Mouse (Mus musculus): ENCODE measurements around the gene Dusp6.
"Not testable (repeated sequence)": the region's sequence is repeated elsewhere in the genome, so short reads cannot be mapped to it uniquely, and the experiment has no call there.

Dusp6 gene

DNA sequence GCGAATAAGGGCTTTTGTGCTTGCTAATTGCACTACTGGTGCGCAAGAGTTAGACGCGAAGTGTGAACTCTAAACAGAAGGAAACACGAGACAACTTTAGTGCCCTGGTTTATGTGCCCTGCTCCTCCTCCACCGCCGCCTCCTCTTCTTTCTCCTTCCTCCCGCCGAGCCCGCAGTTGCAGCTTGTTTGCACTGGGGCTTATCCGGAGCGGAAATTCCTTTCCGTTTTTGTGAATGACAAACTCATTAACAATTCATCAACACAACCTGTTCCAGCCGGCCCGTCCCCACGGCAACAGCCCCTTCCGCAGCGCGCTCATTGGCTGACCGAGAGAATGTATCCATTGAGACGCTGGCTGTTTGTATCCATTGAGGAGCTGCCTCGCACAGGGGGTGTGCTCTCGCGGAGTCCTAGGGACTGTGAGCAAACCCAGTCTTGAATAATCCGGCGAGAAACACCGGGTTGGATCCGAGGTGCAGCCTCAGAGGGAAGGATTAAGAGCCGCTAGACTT lies at the start of gene Dusp6:
TSS of gene Dusp6 (plus strand) at position 365 of the 513 bp plus-strand sequence.
- Histone ChIP-seq H3K27me3 (ENCODE audit: control insufficient read depth, insufficient read depth, low read length, poor library complexity, severe bottlenecking) (no peaks in the 10 kb centered on the region), H3K36me3 (ENCODE audit: control insufficient read depth, insufficient read depth, low read length, poor library complexity, severe bottlenecking) (no peaks in the 10 kb centered on the region)
- DNase-seq (ENCODE audit: low read depth, low spot score): peak; percentile 92

- no peaks in the 10 kb centered on the region for H3K27me3 ChIP-seq (ENCODE audit: control insufficient read depth, insufficient read depth, low read length, poor library complexity, severe bottlenecking)
- no peaks in the 10 kb centered on the region for H3K36me3 ChIP-seq (ENCODE audit: control insufficient read depth, insufficient read depth, low read length, poor library complexity, severe bottlenecking)
- no peak for DNase-seq (ENCODE audit: low read depth, low spot score)
These were observed 48.4 kb upstream of the Dusp6 start for GRCm38 (mm10) chr10:99214421-99215299.

DNA sequence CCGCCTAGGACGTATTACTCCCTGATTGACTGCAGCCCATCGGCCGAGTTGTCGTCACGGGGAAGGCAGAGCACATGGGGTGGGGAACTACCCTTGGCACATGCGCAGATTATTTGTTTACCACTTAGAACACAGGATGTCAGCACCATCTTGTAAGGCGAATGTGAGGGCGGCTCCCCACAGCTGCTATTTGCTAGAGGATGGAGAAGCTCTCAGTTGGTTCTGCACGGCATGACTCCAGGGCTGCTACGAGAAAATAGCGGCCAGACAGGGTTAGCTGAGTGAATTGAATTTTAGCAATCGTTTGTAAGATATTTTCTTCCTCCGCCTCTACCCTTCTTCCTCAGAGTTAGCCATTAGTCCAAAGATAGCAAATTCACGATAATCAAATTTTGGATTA lies 46.5 kb upstream of the Dusp6 start:
- not testable (repeated sequence) for H3K27me3 ChIP-seq (ENCODE audit: control insufficient read depth, insufficient read depth, low read length, poor library complexity, severe bottlenecking); DNase-seq (ENCODE audit: low read depth, low spot score); H3K36me3 ChIP-seq (ENCODE audit: control insufficient read depth, insufficient read depth, low read length, poor library complexity, severe bottlenecking)

- no peaks in the 10 kb centered on the region for H3K36me3 ChIP-seq (ENCODE audit: control insufficient read depth, insufficient read depth, low read length, poor library complexity, severe bottlenecking)
- no peak for DNase-seq (ENCODE audit: low read depth, low spot score)
- H3K27me3 ChIP-seq (ENCODE audit: control insufficient read depth, insufficient read depth, low read length, poor library complexity, severe bottlenecking): no peaks in the 10 kb centered on the region
These were observed 41.5 kb upstream of the Dusp6 start for GRCm38 (mm10) chr10:99221540-99221939.

DNA sequence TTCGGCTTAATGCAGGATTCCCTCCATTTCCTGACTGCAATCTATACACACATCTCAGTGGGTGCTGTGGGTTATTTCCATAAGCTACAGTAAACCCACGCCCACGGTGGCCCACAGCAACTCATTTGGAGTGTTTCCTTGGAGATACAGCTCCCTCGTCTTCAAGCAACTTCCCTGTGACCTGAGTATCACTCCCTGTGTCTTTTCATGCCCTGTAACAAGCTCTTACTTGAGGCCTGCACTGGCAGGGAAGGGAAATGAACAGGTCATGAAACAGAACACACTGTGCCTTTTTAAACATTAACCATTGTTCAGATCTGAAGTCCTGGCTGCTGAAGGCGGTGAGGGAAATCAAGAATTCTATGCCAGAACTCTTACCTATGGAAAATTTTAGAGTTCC lies 40.3 kb upstream of the Dusp6 start:
- no peaks in the 10 kb centered on the region for H3K36me3 ChIP-seq (ENCODE audit: control insufficient read depth, insufficient read depth, low read length, poor library complexity, severe bottlenecking)
- H3K27me3 ChIP-seq (ENCODE audit: control insufficient read depth, insufficient read depth, low read length, poor library complexity, severe bottlenecking): no peaks in the 10 kb centered on the region
- no peak for DNase-seq (ENCODE audit: low read depth, low spot score)

DNA sequence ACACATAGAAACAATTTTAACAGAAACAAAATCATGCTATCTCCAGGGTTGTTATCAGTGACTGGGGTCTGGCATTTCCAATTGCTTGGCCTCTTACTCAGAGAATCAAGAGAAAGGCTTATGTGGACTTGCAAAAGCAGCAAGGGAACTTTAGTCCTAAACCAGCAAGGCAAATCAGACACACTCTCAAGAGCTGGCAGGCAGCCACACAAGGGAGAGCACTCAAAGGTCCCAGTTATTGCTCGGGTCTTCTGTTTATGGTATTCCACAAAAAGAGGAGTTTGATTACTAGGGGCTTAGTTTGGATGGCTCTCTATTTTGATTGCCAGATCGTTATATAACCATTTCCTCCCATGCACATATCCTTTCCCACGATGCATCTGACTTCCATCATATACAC lies 38.8 kb upstream of the Dusp6 start:
- Histone ChIP-seq H3K36me3 (ENCODE audit: control insufficient read depth, insufficient read depth, low read length, poor library complexity, severe bottlenecking) (no peaks in the 10 kb centered on the region), H3K27me3 (ENCODE audit: control insufficient read depth, insufficient read depth, low read length, poor library complexity, severe bottlenecking) (no peaks in the 10 kb centered on the region)
- DNase-seq (ENCODE audit: low read depth, low spot score): no peak

- no peak for DNase-seq (ENCODE audit: low read depth, low spot score)
- Histone ChIP-seq H3K36me3 (ENCODE audit: control insufficient read depth, insufficient read depth, low read length, poor library complexity, severe bottlenecking) (no peaks in the 10 kb centered on the region), H3K27me3 (ENCODE audit: control insufficient read depth, insufficient read depth, low read length, poor library complexity, severe bottlenecking) (no peaks in the 10 kb centered on the region)
These were observed 36.2 kb upstream of the Dusp6 start for GRCm38 (mm10) chr10:99226782-99227181.

- DNase-seq (ENCODE audit: low read depth, low spot score): peak; percentile 8
- no peaks in the 10 kb centered on the region for H3K36me3 ChIP-seq (ENCODE audit: control insufficient read depth, insufficient read depth, low read length, poor library complexity, severe bottlenecking)
- no peaks in the 10 kb centered on the region for H3K27me3 ChIP-seq (ENCODE audit: control insufficient read depth, insufficient read depth, low read length, poor library complexity, severe bottlenecking)
These were observed 34.8 kb upstream of the Dusp6 start for GRCm38 (mm10) chr10:99227968-99228864.

DNA sequence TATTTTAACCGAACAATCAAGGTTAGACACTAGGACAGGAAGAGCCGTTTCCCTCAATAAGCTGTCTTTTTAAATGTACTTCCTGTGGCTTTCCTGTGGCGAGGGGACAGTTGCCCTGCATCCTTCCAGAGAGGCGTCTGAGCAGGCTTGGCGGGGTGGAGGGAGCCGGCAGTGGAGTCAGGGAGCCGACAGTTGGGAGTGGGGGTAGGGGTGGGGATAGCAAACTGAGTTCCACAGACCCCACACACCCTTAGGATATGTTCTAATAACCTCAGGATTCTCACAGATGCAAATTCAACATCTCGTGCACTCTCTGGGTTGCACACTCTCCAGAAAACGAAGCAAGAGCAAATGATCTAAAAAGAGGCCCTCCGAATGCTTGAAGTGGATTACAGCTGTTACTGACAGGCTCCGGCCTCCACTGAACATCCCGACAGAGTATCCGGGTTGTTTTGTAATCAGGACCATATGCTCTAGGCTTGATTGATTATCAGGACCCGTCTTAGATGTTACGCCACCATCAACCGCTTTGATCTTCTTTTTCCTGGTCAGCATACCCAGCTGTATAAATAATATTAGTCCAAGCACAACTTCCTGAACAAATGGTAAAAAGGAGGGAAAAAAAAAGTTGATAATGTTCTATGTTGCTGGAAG lies 33.9 kb upstream of the Dusp6 start:
- H3K36me3 ChIP-seq (ENCODE audit: control insufficient read depth, insufficient read depth, low read length, poor library complexity, severe bottlenecking): no peaks in the 10 kb centered on the region
- no peaks in the 10 kb centered on the region for H3K27me3 ChIP-seq (ENCODE audit: control insufficient read depth, insufficient read depth, low read length, poor library complexity, severe bottlenecking)
- DNase-seq (ENCODE audit: low read depth, low spot score): no peak

GRCm38 (mm10) chr10:99232518-99233227 lies 30.4 kb upstream of the Dusp6 start:
- Histone ChIP-seq H3K36me3 (ENCODE audit: control insufficient read depth, insufficient read depth, low read length, poor library complexity, severe bottlenecking) (no peaks in the 10 kb centered on the region), H3K27me3 (ENCODE audit: control insufficient read depth, insufficient read depth, low read length, poor library complexity, severe bottlenecking) (no peaks in the 10 kb centered on the region)
- DNase-seq (ENCODE audit: low read depth, low spot score): no peak

DNA sequence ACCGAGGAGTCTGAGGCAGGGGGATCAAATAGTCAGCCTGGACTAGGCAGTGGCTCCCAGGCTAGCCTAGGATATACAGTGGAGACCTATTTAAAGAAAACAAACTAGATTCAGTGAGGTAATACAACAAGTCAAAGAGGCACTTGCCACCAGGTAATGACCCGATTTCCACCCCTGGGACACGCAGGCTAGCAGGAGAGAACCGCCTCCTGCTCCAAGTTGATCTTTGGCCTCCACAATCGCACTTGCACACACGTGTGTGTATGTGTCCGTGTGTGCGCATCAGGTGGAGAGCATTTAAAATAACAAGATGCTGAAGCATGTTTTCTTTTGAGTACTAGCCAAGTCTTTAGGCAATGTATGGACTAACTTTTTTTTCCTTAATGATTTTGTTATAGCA lies 28.7 kb upstream of the Dusp6 start:
- DNase-seq (ENCODE audit: low read depth, low spot score): no peak
- Histone ChIP-seq H3K36me3 (ENCODE audit: control insufficient read depth, insufficient read depth, low read length, poor library complexity, severe bottlenecking) (no peaks in the 10 kb centered on the region), H3K27me3 (ENCODE audit: control insufficient read depth, insufficient read depth, low read length, poor library complexity, severe bottlenecking) (no peaks in the 10 kb centered on the region)

DNA sequence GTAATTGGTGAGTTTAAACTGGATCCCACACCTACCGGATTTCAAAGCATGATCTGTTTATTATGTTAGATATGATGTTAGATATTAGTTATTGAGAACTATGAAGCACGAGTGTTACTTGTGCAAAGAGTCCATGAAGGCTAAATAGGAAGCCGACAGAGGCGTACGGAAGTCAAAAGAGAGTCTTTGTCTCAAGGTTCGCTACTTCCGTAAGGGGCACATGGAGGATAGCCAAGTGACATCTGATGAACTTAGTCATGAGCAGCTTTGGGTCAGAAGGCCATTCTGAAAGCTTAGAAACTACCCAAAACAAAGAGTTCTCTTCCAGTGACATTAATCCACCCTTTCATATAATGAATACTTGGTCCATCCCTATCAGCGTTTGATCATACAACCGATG lies 27.9 kb upstream of the Dusp6 start:
- no peak for DNase-seq (ENCODE audit: low read depth, low spot score)
- no peaks in the 10 kb centered on the region for H3K27me3 ChIP-seq (ENCODE audit: control insufficient read depth, insufficient read depth, low read length, poor library complexity, severe bottlenecking)
- no peaks in the 10 kb centered on the region for H3K36me3 ChIP-seq (ENCODE audit: control insufficient read depth, insufficient read depth, low read length, poor library complexity, severe bottlenecking)

- Histone ChIP-seq H3K36me3 (ENCODE audit: control insufficient read depth, insufficient read depth, low read length, poor library complexity, severe bottlenecking) (no peaks in the 10 kb centered on the region), H3K27me3 (ENCODE audit: control insufficient read depth, insufficient read depth, low read length, poor library complexity, severe bottlenecking) (no peaks in the 10 kb centered on the region)
- no peak for DNase-seq (ENCODE audit: low read depth, low spot score)
These were observed 25.7 kb upstream of the Dusp6 start for GRCm38 (mm10) chr10:99237205-99237832.

DNA sequence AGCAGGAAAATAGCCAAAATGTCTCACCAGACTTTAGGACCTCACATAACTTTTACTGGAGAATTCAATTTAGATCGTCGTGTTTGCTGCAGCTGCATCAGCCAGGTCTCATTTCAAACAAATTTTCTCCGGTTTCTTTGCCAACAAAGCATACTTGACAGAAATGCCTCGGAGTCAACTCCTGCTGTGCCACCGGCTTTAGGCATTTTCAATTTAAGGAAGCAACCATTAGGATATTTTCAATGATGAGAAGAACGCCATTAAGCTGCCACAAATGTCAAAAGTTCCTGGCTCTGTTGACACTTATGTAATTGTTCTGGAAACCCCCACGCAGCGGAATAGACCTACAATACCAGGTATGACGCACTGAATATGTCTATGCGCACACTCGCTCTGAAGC lies 24.5 kb upstream of the Dusp6 start:
- no peaks in the 10 kb centered on the region for H3K27me3 ChIP-seq (ENCODE audit: control insufficient read depth, insufficient read depth, low read length, poor library complexity, severe bottlenecking)
- no peak for DNase-seq (ENCODE audit: low read depth, low spot score)
- no peaks in the 10 kb centered on the region for H3K36me3 ChIP-seq (ENCODE audit: control insufficient read depth, insufficient read depth, low read length, poor library complexity, severe bottlenecking)
